Mouse (Mus musculus): ENCODE measurements around the gene Wfdc1. TPM values are rescaled to one million over a fixed set of nuclear protein-coding genes. Genes with fewer than 3 reads are reported as not detected.
A peak's percentile ranks its signal among the peaks of the same experiment; 100 is the strongest.

The Wfdc1 gene
- total RNA-seq, 2 experiments from 2014 or later: 60.2 to 82.9 TPM

GRCm38 (mm10) chr8:119678138-119678843 is 12.1 kb downstream of the Wfdc1 start:
- no peak for DNase-seq (ENCODE audit: low spot score)

DNA sequence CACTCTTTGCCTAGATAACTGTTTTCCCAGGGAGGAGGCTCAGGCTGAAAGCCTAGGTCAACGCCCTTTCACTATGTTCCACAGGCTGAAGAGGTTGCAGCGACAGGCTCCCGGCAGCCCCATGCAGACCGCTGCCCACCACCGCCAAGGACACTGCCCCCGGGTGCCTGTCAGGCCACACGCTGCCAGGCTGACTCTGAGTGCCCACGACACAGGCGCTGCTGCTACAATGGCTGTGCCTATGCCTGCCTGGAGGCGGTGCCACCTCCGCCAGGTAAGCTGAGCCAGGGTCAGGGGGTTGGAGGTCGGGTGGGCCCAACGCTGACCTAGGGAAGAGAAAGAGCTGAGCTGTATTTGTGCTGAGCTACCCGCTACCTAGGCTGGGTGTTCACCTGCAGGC is 13.0 kb downstream of the Wfdc1 start:
- no peak for DNase-seq (ENCODE audit: low spot score)

- no peak for DNase-seq (ENCODE audit: low spot score)
Observed at GRCm38 (mm10) chr8:119690602-119691001, 24.4 kb downstream of the Wfdc1 start.

DNA sequence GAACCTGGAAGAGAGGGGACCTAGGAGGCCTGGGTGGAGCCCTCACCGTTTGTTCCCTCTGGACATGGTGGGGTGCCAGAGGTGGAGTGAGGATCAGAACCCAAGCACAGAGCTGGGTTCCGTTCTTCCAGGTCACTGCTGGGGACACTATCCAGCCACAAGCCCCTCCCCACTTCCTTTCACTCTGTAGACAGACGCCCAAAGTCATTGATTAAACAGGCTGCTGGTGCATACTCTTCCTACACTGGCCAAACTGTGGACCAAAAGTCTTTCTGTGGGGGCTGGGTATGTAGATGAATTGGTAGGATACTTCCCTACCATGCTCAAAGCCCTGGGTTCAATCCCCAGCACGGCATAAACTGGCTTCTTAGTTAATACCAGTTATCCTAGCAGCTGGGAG is 25.8 kb downstream of the Wfdc1 start:
- no peak for DNase-seq (ENCODE audit: low spot score)

DNA sequence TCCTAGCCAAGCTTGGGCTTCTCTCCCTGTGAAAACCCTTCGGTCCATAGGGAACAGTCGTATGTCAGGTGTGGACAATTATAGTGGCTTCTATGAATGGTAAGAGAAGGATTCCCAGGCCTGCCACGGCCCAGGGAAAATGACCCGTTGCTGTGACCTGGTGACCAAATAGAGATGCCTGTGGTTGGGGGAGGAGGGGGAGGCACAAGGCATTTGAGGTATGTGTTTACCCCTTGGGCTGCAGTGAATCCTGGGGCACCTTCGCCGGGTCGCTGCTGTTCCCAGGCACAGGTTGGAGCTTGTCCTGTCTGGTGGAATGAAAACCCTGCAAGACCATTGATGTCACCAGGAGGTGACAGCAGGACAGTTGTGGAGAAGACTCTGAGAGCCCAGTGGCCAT is 28.5 kb downstream of the Wfdc1 start:
- no peak for DNase-seq (ENCODE audit: low spot score)

- no peak for DNase-seq (ENCODE audit: low spot score)
Observed at GRCm38 (mm10) chr8:119697163-119697562, 31.0 kb downstream of the Wfdc1 start.

DNA sequence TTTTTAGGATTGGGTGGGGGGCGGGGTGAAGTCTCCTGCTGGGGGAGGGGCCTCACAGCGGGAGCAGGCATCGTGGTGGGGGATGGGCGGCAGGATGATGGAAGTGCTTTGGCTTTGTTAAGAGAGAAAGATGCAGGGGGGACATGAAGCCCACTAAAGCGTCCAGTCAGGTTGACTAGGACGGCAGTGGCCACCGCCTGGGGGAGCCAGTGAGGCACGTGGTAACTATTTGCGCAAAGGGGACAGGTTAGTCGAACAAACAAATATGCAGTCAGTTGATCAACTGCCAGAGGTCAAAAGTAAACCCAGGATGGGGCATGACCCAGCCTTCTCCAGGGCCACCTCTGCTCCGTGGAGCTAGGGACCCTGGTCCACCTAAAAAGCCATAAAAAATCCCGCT is 32.8 kb downstream of the Wfdc1 start:
- peak; percentile 67 for DNase-seq (ENCODE audit: low spot score)

GRCm38 (mm10) chr8:119699549-119700134 is 33.5 kb downstream of the Wfdc1 start, which contains the start of gene Atp2c2:
Atp2c2 (plus strand) TSS chr8:119700009.
- DNase-seq (ENCODE audit: low spot score): no peak

DNA sequence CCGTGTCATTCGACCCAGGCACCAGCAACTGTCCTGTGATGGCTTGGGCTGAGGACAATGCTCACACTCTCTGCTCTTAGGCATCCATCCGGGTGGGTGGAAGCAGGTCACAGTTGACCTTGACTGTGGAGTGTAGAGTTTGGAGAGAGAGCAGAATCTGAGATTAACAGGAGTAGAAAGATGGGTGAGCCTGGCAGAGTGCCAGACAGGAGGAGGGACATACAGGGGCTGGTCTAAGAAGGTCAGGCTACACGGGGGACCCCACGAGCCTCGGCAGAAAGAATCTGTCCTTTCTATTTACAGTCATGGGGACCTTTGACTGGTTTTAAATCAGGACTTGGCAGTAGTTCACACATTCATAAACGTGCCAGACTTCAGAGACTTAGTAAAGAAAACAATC is 36.8 kb downstream of the Wfdc1 start:
- DNase-seq (ENCODE audit: low spot score): no peak

DNA sequence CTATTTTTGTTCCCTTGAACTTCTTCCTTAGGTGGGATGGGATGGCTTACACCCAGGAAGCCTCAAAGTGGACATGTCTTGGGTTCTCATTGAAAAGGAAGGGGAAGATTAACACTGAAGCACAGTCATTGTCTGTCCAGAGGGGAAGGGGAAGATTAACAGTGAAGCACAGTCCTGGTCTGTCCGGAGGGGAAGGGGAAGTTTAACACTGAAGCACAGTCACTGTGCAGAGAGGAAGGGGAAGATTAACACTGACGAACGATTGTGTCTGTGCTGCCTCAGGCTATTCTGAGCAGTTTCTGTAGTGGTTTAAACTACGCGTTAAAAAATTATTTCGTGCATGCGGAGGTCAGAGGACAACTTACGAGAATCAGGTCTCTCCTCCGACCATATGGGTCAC is 41.0 kb downstream of the Wfdc1 start:
- no peak for DNase-seq (ENCODE audit: low spot score)

DNA sequence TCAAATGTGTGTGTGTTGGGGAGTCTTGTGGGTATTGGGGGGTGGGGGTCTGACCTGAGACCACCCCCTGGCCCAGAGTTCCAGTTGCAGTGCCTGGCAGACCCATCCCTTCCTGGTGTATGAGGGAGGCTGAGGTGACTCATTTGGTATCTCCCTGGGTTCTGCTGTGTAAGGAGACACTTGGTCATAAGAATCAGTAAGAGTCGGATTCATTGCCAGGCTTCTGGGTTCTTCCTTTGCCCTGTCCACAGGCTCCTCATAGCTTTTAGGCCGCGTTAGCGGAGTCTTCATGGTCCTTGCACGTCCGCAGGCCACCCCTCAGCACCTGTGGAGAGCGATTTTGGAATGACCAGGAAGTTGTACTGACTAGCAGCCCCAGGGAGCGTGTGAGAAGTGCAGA is 42.3 kb downstream of the Wfdc1 start:
- DNase-seq (ENCODE audit: low spot score): no peak

DNA sequence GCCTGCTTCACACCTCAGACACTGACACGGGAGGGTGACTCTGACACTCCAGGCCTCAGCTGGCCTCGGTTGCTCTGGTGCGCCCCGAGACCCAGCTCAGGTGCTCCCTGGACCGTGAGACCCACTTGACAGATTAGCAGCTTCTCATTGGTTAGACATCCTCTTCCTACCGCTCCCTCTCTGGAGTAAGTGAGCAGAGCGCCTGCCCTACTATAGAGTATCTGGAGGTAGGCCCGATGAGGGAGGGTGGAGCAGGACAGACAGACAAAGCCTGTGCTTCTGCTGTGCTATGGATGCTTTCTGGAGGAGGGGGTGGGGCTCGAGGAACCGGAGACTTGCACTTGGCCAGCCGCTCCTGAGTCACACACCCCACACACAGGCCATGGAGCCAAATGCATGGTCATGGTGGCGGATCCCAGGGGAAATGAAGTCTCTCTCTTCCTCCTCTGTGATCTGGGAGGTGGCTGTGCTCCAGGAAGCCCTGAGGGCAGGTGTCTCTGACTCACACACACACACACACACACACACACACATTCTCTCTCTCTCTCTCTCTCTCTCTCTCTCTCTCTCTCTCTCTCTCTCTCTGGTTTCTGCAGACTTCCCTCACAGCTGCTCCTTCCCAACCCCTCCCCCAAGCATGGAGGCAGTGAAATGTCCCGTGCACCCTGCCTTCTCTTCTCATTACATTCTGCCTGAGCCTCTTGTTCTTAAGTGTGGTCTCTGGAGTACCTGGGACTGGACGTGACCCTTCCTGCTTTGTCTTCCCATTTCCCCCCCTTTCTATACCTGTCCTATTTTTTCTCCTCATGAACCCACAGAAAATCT is 42.9 kb downstream of the Wfdc1 start:
- DNase-seq (ENCODE audit: low spot score): peak; percentile 65

GRCm38 (mm10) chr8:119709703-119710093 is 43.5 kb downstream of the Wfdc1 start:
- DNase-seq (ENCODE audit: low spot score): no peak

DNA sequence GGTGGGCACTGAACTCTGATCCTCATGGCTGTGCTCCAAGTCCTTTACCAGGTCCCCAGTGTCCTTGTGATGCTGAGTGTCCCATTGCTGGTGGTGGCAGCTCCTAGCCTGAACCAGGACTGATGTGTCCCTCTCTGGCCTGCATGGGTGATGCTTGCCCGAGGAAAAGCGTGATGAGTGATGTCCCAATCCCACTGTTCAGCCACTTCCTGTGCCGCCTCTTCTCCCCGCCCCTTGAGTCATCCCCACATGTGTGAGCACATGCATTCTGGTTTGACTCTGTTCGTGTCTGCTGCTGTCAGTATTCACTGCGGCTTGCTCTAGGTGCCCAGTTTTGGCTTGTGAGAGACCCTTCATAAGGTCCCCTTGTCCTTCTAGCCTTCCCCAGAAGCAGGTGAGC is 46.1 kb downstream of the Wfdc1 start:
- peak; percentile 30 for DNase-seq (ENCODE audit: low spot score)

DNA sequence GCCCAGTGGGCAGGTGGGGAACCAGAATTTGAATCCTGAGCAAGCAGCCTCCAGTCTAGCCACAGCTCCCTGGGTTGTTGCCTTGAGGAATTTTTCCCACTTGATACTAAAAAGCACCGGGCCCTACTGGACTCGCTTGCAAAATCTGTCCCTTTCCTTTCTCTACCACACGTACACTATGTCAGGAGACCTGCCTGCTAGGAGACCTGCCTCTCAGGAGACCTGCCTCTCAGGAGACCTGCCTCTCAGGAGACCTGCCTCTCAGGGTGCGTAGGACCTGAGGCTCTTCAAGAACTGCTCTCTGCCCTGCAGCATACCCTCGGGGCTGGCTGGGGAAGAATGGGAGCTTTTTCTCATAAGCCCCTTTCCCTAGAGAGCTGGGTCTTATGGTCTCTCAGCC is 47.3 kb downstream of the Wfdc1 start:
- DNase-seq (ENCODE audit: low spot score): no peak

GRCm38 (mm10) chr8:119715221-119715620 is 49.1 kb downstream of the Wfdc1 start:
- peak; percentile 29 for DNase-seq (ENCODE audit: low spot score)

DNA sequence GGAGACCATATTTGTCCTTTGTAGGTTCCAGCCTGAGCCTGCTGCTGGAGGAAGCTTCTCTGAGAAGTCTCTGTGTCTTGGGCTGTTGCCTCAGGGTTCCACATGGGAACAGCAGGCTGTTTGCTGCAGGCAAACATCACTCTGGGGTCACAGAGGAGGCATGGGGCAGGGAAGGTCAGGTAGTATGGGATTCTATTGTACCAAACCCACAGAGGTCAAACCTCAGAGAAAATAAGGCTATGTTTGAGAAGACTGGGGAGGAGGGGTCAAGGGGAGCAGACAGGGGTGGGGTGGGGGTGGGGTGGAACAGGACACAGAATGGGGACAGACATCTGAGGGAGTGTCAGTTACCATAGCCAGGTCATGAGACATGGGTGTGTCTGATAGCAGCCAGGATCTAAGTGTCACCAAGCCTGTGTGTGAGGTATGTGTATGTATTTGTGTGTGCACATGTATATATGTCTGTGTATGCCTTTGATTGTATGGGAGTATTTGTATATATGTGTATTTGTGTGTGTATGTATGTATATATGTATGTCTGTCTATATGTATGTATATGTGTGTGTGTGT is 50.6 kb downstream of the Wfdc1 start:
- no peak for DNase-seq (ENCODE audit: low spot score)

DNA sequence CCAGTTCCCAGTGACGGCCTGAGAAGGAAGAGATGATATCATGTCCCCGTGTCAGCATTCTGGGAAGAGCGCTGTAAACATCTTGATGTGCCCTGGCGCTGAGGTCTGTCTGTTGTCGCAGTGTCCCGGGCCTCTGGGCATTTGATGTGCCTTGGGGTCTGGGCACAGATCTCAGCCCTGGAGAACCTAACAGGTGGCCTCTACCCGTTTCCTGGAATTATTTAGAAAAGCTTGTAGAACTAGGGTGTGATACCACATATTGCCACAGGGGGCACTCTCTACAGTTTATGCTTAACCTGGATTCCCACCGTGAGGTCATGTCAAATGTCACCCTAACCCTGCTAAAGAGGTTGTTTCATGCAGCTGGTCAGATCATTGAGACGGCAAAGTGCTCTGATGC is 51.6 kb downstream of the Wfdc1 start:
- no peak for DNase-seq (ENCODE audit: low spot score)

GRCm38 (mm10) chr8:119719011-119719501 is 52.9 kb downstream of the Wfdc1 start:
- no peak for DNase-seq (ENCODE audit: low spot score)

DNA sequence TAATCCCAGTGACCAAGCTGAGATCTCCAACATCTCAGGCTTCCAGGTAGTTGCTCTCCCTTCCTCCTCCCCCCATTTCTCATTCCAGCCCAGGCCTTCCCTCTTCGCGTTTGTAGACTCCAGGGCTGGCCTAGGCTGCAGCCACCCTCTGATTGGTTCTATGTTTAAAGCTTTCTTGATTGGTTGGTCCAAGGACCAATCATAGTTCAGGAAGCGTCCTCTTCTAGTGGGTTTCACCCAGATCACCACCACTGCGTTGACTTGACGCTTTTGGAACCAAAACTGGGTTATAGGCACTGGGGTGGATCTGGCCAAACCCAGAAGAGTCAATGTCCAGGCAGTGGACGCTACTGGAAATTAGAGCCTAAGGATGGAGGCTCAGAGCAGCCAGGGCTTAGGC is 56.2 kb downstream of the Wfdc1 start:
- DNase-seq (ENCODE audit: low spot score): no peak

DNA sequence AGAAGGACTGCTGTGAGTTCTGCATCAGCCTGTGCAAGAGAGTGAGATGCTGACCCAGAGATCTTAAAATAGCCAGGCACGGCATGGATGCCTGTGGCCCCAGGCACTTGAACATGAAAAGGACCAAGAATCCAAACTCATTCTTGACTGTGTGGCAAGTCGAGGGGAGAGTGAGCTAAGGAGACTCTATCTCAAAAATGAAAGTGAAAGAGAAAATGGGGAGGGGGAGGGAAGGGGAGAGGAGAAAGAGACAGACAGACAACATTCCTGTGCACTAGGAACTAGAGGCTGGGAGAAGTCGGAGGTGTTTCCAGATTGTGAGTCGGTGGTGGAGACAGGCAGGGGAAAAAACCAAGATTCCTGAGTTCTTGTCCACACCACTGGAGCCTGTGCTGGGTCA is 57.5 kb downstream of the Wfdc1 start:
- no peak for DNase-seq (ENCODE audit: low spot score)

DNA sequence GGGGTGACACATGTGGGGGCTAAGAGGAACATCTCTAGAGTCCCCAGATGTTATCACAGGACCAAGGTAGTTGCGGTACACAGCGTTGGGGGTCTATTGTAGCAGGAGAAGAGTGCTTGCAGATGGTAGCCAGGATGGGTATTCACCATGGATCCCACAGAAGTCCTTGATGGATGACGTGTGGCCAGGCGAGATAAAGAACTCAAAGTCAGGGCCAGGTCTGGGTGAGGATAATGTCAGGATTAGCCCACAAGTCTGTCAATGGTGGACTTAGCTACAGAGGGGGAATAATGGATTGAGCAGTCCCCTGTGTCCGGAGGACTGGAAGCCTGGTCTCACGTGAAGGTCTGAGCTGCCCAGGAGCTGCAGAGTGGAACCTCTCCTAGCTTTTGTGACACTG is 58.4 kb downstream of the Wfdc1 start:
- DNase-seq (ENCODE audit: low spot score): no peak

Data from gastrocnemius, adult 18-20 months (tissue).